Mouse (Mus musculus): ENCODE measurements at regions not wholly inside any gene's neighbourhood (a gene's known extent, or its start where the extent isn't known, plus 50 kb on each side); places are given as distances from the start of the nearest gene placed in this dataset.

GRCm38 (mm10) chr2:79145897-79146296, 109.3 kb upstream of the Itga4 start:
- TF ChIP-seq TAL1 (IDR thresholded peaks at IDR 0.05; ENCODE audit: low read length) (no peak), GATA1 (IDR thresholded peaks at IDR 0.05; ENCODE audit: low read length) (no peak)

Measured in erythroblast, embryonic 14.5 days (primary cell).